Mouse (Mus musculus) olfactory bulb, adult 2 months (tissue): ENCODE measurements at regions not wholly inside any gene's neighbourhood (a gene's known extent, or its start where the extent isn't known, plus 50 kb on each side); places are given as distances from the start of the nearest gene placed in this dataset.

Experiments used
- CTCF ChIP-seq: fragments of 200-500 bp; IDR thresholded peaks from 2 replicates; pipeline ENCODE4 v1.5.1; 2012; ENCODE audit warnings: low read depth, mild to moderate bottlenecking, low read length, moderate library complexity; ENCODE audit not compliant: insufficient read depth
- POLR2A ChIP-seq: fragments of 200-500 bp; IDR thresholded peaks from 2 replicates; pipeline ENCODE4 v1.6.1; 2012; ENCODE audit warnings: mild to moderate bottlenecking, low read depth, low read length, moderate library complexity; ENCODE audit not compliant: insufficient read depth

DNA sequence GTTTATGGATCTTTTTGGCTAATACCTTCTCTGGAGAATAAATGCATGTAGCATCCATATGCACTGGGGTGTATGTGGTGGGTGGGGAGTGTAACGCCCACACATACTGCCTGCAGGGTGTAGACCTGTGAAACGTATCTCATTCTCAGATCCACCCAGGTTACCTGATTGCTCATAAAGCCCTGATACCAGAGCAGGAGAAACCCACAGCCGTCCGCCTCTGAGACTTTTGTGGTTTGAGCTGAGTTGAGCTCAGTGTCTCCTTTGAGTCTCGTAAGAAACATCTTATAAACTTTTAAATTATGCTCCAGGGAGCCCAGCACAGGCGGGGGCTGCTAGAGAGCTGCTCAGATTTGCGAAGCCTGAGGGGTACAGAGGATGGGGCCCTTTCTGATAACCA, 88.7 kb upstream of the Tgfbr2 start:
- no peak for TF ChIP-seq POLR2A
- TF ChIP-seq CTCF = no peak
